Mouse (Mus musculus) skeletal muscle tissue, postnatal 0 days (tissue): Measurements from ENCODE around the gene Rab25. TPM values are rescaled to one million over a fixed set of nuclear protein-coding genes. Genes with fewer than 3 reads are reported as not detected.

Source experiments
- microRNA counts: library from miRNA; unstranded; fragments of <30 nt; microRNA quantifications from one replicate; lab custom pipeline; 2015
- microRNA-seq, 2 experiments: library from miRNA; unstranded; fragments of <30 nt; microRNA quantifications; one replicate each; pipeline ENCODE4; 2016
- polyA plus RNA-seq: library from polyadenylated mRNA; unstranded; fragments of >200 nt; fragmentation: Nextera tagmentation; extraction: Ambion mirVana; gene quantifications from 2 replicates; pipeline ENCODE4 v1.2.1, GENCODE M21; 2015

Gene Rab25
- 0.22 and 4.9 TPM in 2 replicates for polyA plus RNA-seq

DNA sequence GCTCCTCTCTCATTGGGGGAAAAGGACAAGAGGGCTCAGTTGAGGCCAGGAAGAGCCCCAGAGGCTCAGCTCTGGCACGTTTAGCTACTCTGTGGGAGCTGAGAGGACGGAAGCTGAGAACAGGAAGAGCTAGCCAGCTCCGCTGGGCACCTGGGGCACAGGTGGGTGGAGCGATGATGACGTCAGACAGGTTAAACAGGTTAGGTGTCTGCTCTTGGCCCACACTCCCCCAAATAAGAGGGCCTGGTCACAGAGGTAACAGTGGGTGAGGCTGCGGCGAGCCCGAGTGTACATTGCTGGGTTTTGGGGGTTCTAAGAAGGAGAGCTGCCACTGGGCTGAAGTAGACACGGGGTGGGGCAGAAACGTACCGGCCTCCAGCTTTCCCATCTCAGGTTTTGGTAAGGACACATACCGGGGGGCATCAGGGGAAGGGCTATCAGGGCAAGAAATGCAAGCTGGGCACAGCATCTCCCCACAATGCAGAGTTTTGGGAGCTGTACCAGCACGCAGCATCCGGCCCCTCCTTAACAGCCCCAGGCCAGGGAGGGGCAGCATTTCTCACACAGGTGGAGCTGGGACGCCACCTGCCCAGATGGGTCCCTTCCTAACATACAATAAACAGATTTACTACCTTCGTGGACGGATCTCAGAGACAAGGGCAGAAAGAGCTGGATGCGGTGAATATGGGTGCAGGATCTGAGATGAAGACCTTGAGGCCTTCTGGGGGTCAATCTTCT, at the start of gene Rab25:
Gene Rab25 (minus strand): TSS at position 121 of the 738 bp plus-strand sequence.

DNA sequence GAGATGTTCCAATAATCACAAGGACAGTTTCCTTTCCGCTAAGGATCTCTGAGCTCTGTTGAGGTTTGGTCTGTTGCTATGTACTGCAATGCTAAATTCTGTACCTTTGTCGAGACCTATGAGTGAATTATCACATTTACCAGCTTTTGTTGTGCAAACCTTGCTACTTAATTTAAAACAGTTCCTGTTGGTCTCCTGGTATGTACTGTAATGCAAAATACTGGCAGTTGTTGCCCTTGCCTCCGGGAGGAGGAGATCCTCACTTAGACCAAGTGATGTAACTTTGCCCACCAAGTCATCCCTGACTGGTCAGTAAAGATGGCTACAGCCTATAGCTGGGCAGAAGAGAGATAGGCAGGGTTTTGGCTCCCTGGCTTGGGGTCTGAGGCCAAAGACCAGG, 27.4 kb upstream of the Rab25 start, which contains the start of gene Ssr2:
Gene Ssr2 (plus strand): TSS at position 337 of the 400 bp plus-strand sequence.

DNA sequence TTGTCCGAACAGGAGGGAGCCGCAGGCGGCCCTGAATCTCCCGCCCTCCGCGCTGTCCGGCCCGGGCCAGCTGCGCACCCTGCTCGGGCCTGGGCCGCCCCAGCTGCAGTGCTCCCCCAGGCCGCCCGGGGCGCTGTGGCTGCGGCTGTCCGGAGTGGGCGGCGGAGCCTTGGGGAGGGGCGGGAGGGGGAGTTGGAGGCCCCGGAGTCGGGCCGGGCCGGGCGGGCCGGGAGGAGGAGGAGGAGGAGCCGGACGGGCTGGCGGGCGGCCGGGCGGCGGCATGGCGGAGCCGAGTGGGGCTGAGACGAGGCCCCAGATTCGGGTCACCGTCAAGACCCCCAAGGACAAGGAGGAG, 5.4 kb upstream of the Rab25 start, which contains the start of gene Ubqln4:
Gene Ubqln4 (plus strand): TSS at position 234 of the 355 bp plus-strand sequence.

DNA sequence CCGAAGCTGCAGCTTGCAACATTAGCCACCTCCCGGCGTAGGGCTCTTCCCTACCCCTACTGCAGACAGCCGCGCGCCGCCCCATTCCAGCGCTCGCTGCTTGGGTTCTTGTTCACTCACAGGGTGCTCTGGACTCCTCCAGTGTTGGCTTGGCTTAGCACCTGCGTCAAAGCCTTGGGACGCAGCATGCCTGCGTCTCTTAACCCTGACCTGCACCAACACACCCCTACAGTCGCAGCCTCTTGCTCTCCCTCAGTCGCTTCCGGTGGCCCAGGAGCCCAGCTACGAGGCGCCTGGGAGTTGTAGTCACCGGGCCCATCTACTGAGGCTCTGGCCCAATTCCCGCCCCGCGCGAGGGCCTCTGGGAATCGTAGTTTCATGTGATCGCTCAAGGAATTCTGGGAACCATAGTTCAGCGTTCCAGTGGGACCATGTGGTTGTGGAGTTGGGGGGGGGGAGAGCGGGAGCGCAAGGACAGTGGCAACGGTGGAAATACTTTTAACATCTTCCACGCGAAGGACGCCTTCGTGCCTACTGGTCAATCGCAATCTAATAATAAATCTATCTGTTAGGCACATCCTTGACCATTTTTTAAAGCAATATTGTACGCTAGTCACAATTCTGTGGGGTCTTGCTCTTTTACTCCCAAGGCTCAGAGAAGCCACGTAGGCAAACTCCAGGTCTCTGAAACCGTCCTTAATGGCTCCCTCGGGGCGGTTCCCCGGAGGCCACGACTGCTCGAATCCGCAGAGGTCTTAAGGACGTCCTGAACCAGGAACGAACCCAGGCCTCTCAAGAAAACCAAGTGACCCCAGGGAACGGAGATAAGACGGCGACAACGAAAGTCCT, 4.8 kb upstream of the Rab25 start, which contains the start of gene Lamtor2:
Gene Lamtor2 (minus strand): TSS at position 399 of the 849 bp plus-strand sequence.

DNA sequence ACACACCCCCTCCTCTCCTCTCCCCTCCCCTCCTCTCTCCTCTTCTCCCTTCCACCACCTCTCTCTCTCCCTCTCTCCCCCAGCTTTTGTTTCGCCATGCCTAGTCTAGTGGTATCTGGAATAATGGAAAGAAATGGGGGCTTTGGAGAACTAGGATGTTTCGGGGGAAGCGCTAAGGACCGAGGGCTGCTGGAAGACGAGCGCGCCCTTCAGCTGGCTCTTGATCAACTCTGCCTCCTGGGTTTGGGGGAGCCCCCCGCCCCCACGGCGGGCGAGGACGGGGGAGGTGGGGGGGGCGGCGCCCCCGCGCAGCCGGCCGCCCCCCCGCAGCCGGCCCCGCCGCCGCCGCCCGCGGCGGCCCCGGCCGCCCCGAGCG, 15.8 kb downstream of the Rab25 start, which contains the start of gene Mex3a:
Gene Mex3a (plus strand): TSS at position 97 of the 376 bp plus-strand sequence.

DNA sequence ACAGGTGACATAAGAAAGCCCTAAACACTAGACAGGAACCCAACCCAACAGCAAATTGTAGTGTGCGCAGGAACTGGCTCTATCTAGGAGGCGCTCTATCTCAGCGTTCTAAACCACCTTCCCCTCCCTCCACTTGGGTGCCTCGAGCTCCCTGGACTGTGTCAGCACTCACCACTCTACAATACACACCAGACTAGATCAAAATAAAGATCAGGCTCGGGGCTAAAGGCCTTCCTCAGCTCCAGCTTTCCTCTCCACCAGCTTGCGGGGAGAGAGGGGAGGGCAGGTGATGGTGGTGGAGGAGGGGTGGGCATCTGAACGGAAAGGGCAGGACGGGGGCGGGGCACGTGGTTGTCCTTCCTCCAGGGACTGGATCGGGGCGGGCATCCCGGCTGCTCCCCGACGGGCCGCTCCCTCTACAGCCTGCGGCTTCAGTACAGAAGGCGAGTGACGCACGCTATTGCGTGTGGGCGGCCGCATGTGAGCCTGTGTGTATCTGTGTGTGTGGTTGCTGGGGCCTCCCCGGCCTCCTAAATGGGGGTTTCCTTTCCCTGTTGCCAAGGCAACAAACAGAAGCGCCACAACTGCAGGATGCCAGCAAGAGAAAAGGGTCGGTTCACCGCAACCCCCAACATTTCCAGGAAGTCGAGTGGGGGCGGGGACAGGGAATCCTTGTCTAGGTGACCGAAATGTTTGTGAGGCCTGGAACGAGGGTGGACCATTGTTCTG, 38.2 kb downstream of the Rab25 start, which contains the start of gene Lmna:
Gene Lmna (minus strand): TSS at position 265 of the 729 bp plus-strand sequence.

MicroRNAs encoded within 50 kb of the gene (microRNA counts, 519-probe panel; counts per million panel counts)
- microRNA mmu-miR-1905 (lab: Ali Mortazavi, UCI) = 296 counts per million, percentile 58 among the panel's probes with 10 or more counts

Small RNA genes lying within 50 kb of the gene (microRNA-seq; reads per million reads assigned to microRNA genes)
- gene Mir1905 = 0 reads per million in 2 experiments

Other genes starting within 250 kb of the Rab25 start
- gene Glmp, start 223.3 kb downstream of the Rab25 start, polyA plus RNA-seq = 94.0 and 119 TPM in 2 replicates
- gene Tmem79, start 212.2 kb downstream of the Rab25 start, polyA plus RNA-seq = 1.2 and 2.7 TPM in 2 replicates
- 20.1 and 21.9 TPM in 2 replicates for gene Smg5, start 212.0 kb downstream of the Rab25 start, polyA plus RNA-seq
- gene Paqr6, start 183.7 kb downstream of the Rab25 start, polyA plus RNA-seq = 2.0 and 2.7 TPM in 2 replicates
- not detected in 2 replicates for gene Bglap3, start 175.6 kb downstream of the Rab25 start, polyA plus RNA-seq
- not detected in 2 replicates for gene Bglap2, start 169.6 kb downstream of the Rab25 start, polyA plus RNA-seq
- not detected in 2 replicates for gene Bglap, start 163.8 kb downstream of the Rab25 start, polyA plus RNA-seq
- gene Pmf1, start 138.0 kb downstream of the Rab25 start, polyA plus RNA-seq = 48.7 and 61.8 TPM in 2 replicates
- 7.8 and 9.0 TPM in 2 replicates for gene Slc25a44, start 123.2 kb downstream of the Rab25 start, polyA plus RNA-seq
- gene Sema4a, start 87.1 kb downstream of the Rab25 start, polyA plus RNA-seq = 1.8 and 3.0 TPM in 2 replicates
- gene Lmna, start 38.3 kb downstream of the Rab25 start, polyA plus RNA-seq = 374 and 437 TPM in 2 replicates
- gene Mex3a, start 15.9 kb downstream of the Rab25 start, polyA plus RNA-seq = 2.9 TPM in 2 replicates
- 99.9 and 111 TPM in 2 replicates for gene Lamtor2, start 4.8 kb upstream of the Rab25 start, polyA plus RNA-seq
- 23.9 and 24.8 TPM in 2 replicates for gene Ubqln4, start 5.5 kb upstream of the Rab25 start, polyA plus RNA-seq
- gene Ssr2, start 27.6 kb upstream of the Rab25 start, polyA plus RNA-seq = 123 and 159 TPM in 2 replicates
- gene Arhgef2, start 57.7 kb upstream of the Rab25 start, polyA plus RNA-seq = 78.9 and 79.6 TPM in 2 replicates
- gene Rxfp4, start 104.8 kb upstream of the Rab25 start, polyA plus RNA-seq = not detected in 2 replicates
- 32.3 and 34.5 TPM in 2 replicates for gene Khdc4, start 137.5 kb upstream of the Rab25 start, polyA plus RNA-seq
- gene Rit1, start 168.5 kb upstream of the Rab25 start, polyA plus RNA-seq = 49.5 and 51.0 TPM in 2 replicates
- 3.5 and 3.6 TPM in 2 replicates for gene Syt11, start 226.9 kb upstream of the Rab25 start, polyA plus RNA-seq